8 mouse cellular contexts compared by ENCODE assay signal in the genomic region with DNA sequence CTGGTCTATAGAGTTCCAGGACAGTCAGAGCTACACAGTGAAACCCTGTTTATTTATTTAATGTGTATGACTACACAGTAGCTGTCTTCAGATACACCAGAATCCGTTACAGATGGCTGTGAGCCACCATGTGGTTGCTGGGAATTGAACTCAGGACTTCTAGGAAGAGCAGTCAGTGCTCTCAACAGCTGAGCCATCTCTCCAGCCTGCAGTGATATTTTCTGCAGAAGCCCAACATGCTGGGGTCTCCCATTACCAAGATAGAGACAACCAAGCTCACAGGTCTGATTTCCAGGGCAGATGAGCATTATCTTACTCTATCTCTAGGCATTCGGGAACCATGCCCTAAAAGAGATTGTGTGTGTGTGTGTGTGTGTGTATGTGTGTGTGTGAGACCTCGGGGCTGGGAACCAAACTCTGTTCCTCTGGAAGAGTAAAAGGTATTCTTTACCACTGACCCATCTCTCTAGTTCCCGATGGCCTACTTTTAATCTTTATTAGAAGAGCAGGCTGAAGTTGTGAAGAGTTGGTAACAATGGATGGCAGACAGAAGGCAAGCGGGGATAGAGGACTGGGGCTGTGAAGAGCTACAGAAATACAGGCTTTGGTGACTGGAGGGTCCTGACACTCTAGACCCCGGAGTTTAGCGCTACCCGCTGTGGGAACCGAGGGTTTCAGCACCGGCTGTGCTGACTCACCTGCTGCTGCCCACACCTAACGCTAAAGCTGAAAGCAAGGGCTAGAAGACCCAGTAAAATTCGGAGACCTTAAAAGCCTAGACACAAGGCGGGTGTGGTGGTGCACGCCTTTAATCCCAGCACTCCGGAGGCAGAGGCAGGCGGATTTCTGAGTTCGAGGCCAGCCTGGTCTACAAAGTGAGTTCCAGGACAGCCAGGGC. TPM values are rescaled to one million over a fixed set of nuclear protein-coding genes. Genes with fewer than 3 reads are reported as not detected.
DNase-seq lines count a peak whose midpoint lies in the region; ATAC-seq and TF ChIP-seq lines count a peak whose summit lies in the region.

No protein-coding gene starts in this region.

- peaks cover 28% of the 10 kb centered on the region for H3K4me1 ChIP-seq in thymus, adult 2 months (replicated peaks; ENCODE audit: control insufficient read depth, insufficient read depth, low read length)
- H3K4me1 ChIP-seq in hindbrain, embryonic 14.5 days (replicated peaks; ENCODE audit: control insufficient read depth, insufficient read depth, low read length) = peaks cover 33% of the 10 kb centered on the region
- peaks cover 27% of the 10 kb centered on the region for H3K4me1 ChIP-seq in midbrain, embryonic 12.5 days

- no peak overlapping the region for H3K4me3 ChIP-seq in thymus, adult 2 months (ENCODE audit: control insufficient read depth, insufficient read depth, low read length)
- H3K4me3 ChIP-seq in hindbrain, embryonic 14.5 days (replicated peaks; ENCODE audit: low read length) = peak overlapping the region; percentile 76
- peak overlapping the region; percentile 59 for H3K4me3 ChIP-seq in midbrain, embryonic 12.5 days

- no peak for TF ChIP-seq CTCF in thymus, adult 2 months (IDR thresholded peaks at IDR 0.05; ENCODE audit: borderline replicate concordance, control insufficient read depth, extremely low read depth, insufficient read depth, low read length, poor library complexity)

- no peaks in the 10 kb centered on the region for H3K27me3 ChIP-seq in thymus, adult 2 months (ENCODE audit: control insufficient read depth, insufficient read depth, low read length)
- H3K27me3 ChIP-seq in hindbrain, embryonic 14.5 days (ENCODE audit: control insufficient read depth, insufficient read depth, low read length) = no peaks in the 10 kb centered on the region
- no peaks in the 10 kb centered on the region for H3K27me3 ChIP-seq in midbrain, embryonic 12.5 days

- DNase-seq in cerebellum, adult 11-12 months = peak; percentile 52
- DNase-seq in cerebellum, postnatal 4 days (ENCODE audit: low spot score in 2 of 2) = no peak
- DNase-seq in thymus, adult 2 months = peak; percentile 37
- DNase-seq in thymus, postnatal 25 days = no peak
- DNase-seq in hindbrain, embryonic 14.5 days (ENCODE audit: low spot score) = no peak
- no peak for DNase-seq in right cerebral cortex, postnatal 14 days
- DNase-seq in gastrocnemius, postnatal 25 days = no peak

- H3K9me3 ChIP-seq in hindbrain, embryonic 14.5 days (ENCODE audit: control insufficient read depth, low read length) = no peaks in the 10 kb centered on the region
- no peaks in the 10 kb centered on the region for H3K9me3 ChIP-seq in midbrain, embryonic 12.5 days

- WGBS in thymus, adult 2 months = 21% methylated on average over 17 of the region's 17 CpGs
- WGBS in hindbrain, embryonic 14.5 days = 41% methylated on average over 17 of the region's 17 CpGs
- 39% methylated on average over 17 of the region's 17 CpGs for WGBS in midbrain, embryonic 12.5 days

- H3K36me3 ChIP-seq in thymus, adult 2 months (ENCODE audit: control insufficient read depth, insufficient read depth, low read length) = no peaks in the 10 kb centered on the region
- peaks cover 13% of the 10 kb centered on the region for H3K36me3 ChIP-seq in hindbrain, embryonic 14.5 days (replicated peaks; ENCODE audit: control insufficient read depth, insufficient read depth)
- H3K36me3 ChIP-seq in midbrain, embryonic 12.5 days = peaks cover 14% of the 10 kb centered on the region

- TF ChIP-seq POLR2A in thymus, adult 2 months (IDR thresholded peaks at IDR 0.05; ENCODE audit: control insufficient read depth, extremely low read depth, insufficient read depth, low read length, poor library complexity) = no peak

- no peak overlapping the region for H3K27ac ChIP-seq in thymus, adult 2 months (ENCODE audit: control insufficient read depth, insufficient read depth, low read length)
- peak overlapping the region; percentile 89 for H3K27ac ChIP-seq in hindbrain, embryonic 14.5 days
- peak overlapping the region; percentile 86 for H3K27ac ChIP-seq in midbrain, embryonic 12.5 days (replicated peaks)

- H3K9ac ChIP-seq in hindbrain, embryonic 14.5 days = no peak overlapping the region
- no peak overlapping the region for H3K9ac ChIP-seq in midbrain, embryonic 12.5 days (replicated peaks)

- H3K4me2 ChIP-seq in hindbrain, embryonic 14.5 days (replicated peaks) = peak overlapping the region; percentile 48
- H3K4me2 ChIP-seq in midbrain, embryonic 12.5 days (replicated peaks) = peak overlapping the region; percentile 45

- ATAC-seq in hindbrain, embryonic 14.5 days (ENCODE audit: low FRiP score) = no peak
- ATAC-seq in midbrain, embryonic 12.5 days (ENCODE audit: low FRiP score, low read depth) = no peak

RNA-seq across cellular contexts. Expression of a gene that starts 1.1 kb away (rescaled TPM):
- 65.1 and 69.1 TPM in 2 replicates for polyA plus RNA-seq in thymus, adult 2 months (2012; rRNA removed)
- 19.1 and 19.8 TPM in 2 replicates for polyA plus RNA-seq in hindbrain, embryonic 14.5 days (2014; fragmentation: Nextera tagmentation; extraction: Ambion mirVana)
- 22.2 TPM in 2 replicates for polyA plus RNA-seq in midbrain, embryonic 12.5 days (2016; fragmentation: Nextera tagmentation; extraction: Ambion mirVana)
- 1 to 10 TPM; 4.8 to 5.8 TPM for total RNA-seq in gastrocnemius, postnatal 25 days (2021)

RNA-seq across cellular contexts. Expression of a gene that starts 1.6 kb away (rescaled TPM):
- polyA plus RNA-seq in thymus, adult 2 months (2012; rRNA removed) = 30.0 and 31.5 TPM in 2 replicates
- polyA plus RNA-seq in hindbrain, embryonic 14.5 days (2014; fragmentation: Nextera tagmentation; extraction: Ambion mirVana) = 20.3 and 22.5 TPM in 2 replicates
- polyA plus RNA-seq in midbrain, embryonic 12.5 days (2016; fragmentation: Nextera tagmentation; extraction: Ambion mirVana) = 26.9 and 29.3 TPM in 2 replicates
- 1 to 10 TPM; 3.4 to 3.9 TPM for total RNA-seq in gastrocnemius, postnatal 25 days (2021)

RNA-seq across cellular contexts. Expression of a gene that starts 20.2 kb away (rescaled TPM):
- polyA plus RNA-seq in thymus, adult 2 months (2012; rRNA removed) = 10.6 and 13.7 TPM in 2 replicates
- 3.7 and 3.9 TPM in 2 replicates for polyA plus RNA-seq in hindbrain, embryonic 14.5 days (2014; fragmentation: Nextera tagmentation; extraction: Ambion mirVana)
- 1.1 and 1.3 TPM in 2 replicates for polyA plus RNA-seq in midbrain, embryonic 12.5 days (2016; fragmentation: Nextera tagmentation; extraction: Ambion mirVana)
- total RNA-seq in gastrocnemius, postnatal 25 days (2021) = under 1 TPM in 1 of 2 experiments, not detected in 1; 0.29 TPM

RNA-seq across cellular contexts. Expression of a gene that starts 54.9 kb away (rescaled TPM):
- polyA plus RNA-seq in thymus, adult 2 months (2012; rRNA removed) = 139 and 177 TPM in 2 replicates
- 95.0 and 98.9 TPM in 2 replicates for polyA plus RNA-seq in hindbrain, embryonic 14.5 days (2014; fragmentation: Nextera tagmentation; extraction: Ambion mirVana)
- 68.8 and 71.0 TPM in 2 replicates for polyA plus RNA-seq in midbrain, embryonic 12.5 days (2016; fragmentation: Nextera tagmentation; extraction: Ambion mirVana)
- total RNA-seq in gastrocnemius, postnatal 25 days (2021) = 1 to 10 TPM; 6.1 to 7.8 TPM

Comparison
In these comparisons a context has a peak if more than half of its experiments do, and no peak if none do; other contexts are left out.
1. DNase-seq: peak in cerebellum, adult 11-12 months (single experiment) and thymus, adult 2 months (single experiment); none in cerebellum, postnatal 4 days (0 of 2), thymus, postnatal 25 days (single experiment), hindbrain, embryonic 14.5 days (single experiment), right cerebral cortex, postnatal 14 days (single experiment) and gastrocnemius, postnatal 25 days (single experiment).